9 mouse cellular contexts compared by ENCODE assay signal in the genomic region with DNA sequence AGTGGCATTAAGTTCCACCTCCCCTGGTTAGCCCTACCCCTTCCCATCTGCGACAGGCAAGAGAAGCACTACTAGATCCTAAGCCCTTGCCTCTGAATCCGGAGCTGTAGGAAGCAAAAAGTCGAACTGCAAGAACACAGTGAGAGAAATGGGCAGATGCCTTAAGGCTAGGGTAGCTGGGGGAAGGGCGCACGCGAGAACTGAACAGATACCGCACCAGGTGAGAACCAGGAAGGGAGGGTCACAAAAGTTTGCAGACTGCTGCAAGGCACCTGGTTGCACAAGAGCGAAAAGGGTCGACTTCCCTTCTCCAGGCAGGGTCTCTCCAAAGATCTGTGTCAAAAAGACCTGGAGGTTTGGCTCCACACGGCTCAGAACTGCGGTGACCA. TPM values are rescaled to one million over a fixed set of nuclear protein-coding genes. Genes with fewer than 3 reads are reported as not detected.
DNase-seq lines count a peak whose midpoint lies in the region; ATAC-seq and TF ChIP-seq lines count a peak whose summit lies in the region.
"Had no signal": no experiment of that assay in that cellular context is flagged by ENCODE, and none has a peak within 500 bp of the region (broad histone marks: within the 10 kb centered on the region; RNA-seq: fewer than 3 reads in every experiment).

No protein-coding gene starts in this region.

- no peaks in the 10 kb centered on the region; the same call in 1 of the 2 replicates for H3K4me1 ChIP-seq in testis, adult 2 months (ENCODE audit: control insufficient read depth, insufficient read depth, low read length)
- no peaks in the 10 kb centered on the region for H3K4me1 ChIP-seq in embryonic facial prominence, embryonic 12.5 days
- H3K4me1 ChIP-seq in heart, postnatal 0 days (ENCODE audit: control insufficient read depth, insufficient read depth), result peaks cover 11% of the 10 kb centered on the region; the same call in 1 of the 2 replicates
- peaks cover 5% of the 10 kb centered on the region; the same call in 1 of the 2 replicates for H3K4me1 ChIP-seq in neural tube, embryonic 15.5 days

- H3K27ac ChIP-seq in testis, adult 2 months (ENCODE audit: control insufficient read depth, insufficient read depth, low read depth, low read length), result no peak overlapping the region
- H3K27ac ChIP-seq in embryonic facial prominence, embryonic 12.5 days, result no peak overlapping the region
- peak overlapping the region; percentile 79 for H3K27ac ChIP-seq in heart, postnatal 0 days (ENCODE audit: low read depth)
- H3K27ac ChIP-seq in neural tube, embryonic 15.5 days (replicated peaks), result peak overlapping the region; percentile 90

- TF ChIP-seq CTCF in testis, adult 2 months (IDR thresholded peaks at IDR 0.05; ENCODE audit: control insufficient read depth, insufficient read depth, insufficient replicate concordance, low read depth, low read length), result no peak
- no peak for TF ChIP-seq CTCF in heart, postnatal 0 days (IDR thresholded peaks at IDR 0.05; ENCODE audit: low read depth)

- DNase-seq in testis, postnatal 10 days (ENCODE audit: low spot score), result no peak
- no peak for DNase-seq in heart, postnatal 0 days (ENCODE audit: low spot score)
- peak; percentile 38 to 48 for DNase-seq in left cerebral cortex, postnatal 25 days (ENCODE audit: low spot score in 2 of 2)
- DNase-seq in spleen, postnatal 36 days (ENCODE audit: low spot score in 2 of 2), result no peak
- DNase-seq in urinary bladder, adult 2 months (ENCODE audit: low spot score), result no peak

- peak overlapping the region; percentile 49 for H3K9ac ChIP-seq in embryonic facial prominence, embryonic 12.5 days
- peak overlapping the region; percentile 51 for H3K9ac ChIP-seq in heart, postnatal 0 days (replicated peaks; ENCODE audit: low read depth, low read length)
- H3K9ac ChIP-seq in neural tube, embryonic 15.5 days (replicated peaks), result peak overlapping the region; percentile 76

- peak overlapping the region; percentile 0; the same call in 1 of the 2 replicates for H3K4me3 ChIP-seq in testis, adult 2 months (ENCODE audit: control insufficient read depth, low read depth, low read length)
- peak overlapping the region; percentile 57 for H3K4me3 ChIP-seq in embryonic facial prominence, embryonic 12.5 days
- peak overlapping the region; percentile 63 for H3K4me3 ChIP-seq in heart, postnatal 0 days (ENCODE audit: low read depth, low read length)
- H3K4me3 ChIP-seq in neural tube, embryonic 15.5 days (replicated peaks), result peak overlapping the region; percentile 74

- no peak for ATAC-seq in embryonic facial prominence, embryonic 12.5 days (ENCODE audit: insufficient number of reproducible peaks, insufficient read depth, low FRiP score, low TSS enrichment)
- no peak for ATAC-seq in heart, postnatal 0 days (ENCODE audit: insufficient read depth, low read depth)
- peak; percentile 70 for ATAC-seq in neural tube, embryonic 15.5 days (ENCODE audit: low FRiP score)

- no peaks in the 10 kb centered on the region for H3K9me3 ChIP-seq in embryonic facial prominence, embryonic 12.5 days
- H3K9me3 ChIP-seq in heart, postnatal 0 days (replicated peaks; ENCODE audit: control insufficient read depth, low read length), result no peaks in the 10 kb centered on the region
- no peaks in the 10 kb centered on the region for H3K9me3 ChIP-seq in neural tube, embryonic 15.5 days (replicated peaks)

- no peaks in the 10 kb centered on the region for H3K36me3 ChIP-seq in testis, adult 2 months (ENCODE audit: control insufficient read depth, insufficient read depth, low read length)
- H3K36me3 ChIP-seq in embryonic facial prominence, embryonic 12.5 days, result no peaks in the 10 kb centered on the region
- H3K36me3 ChIP-seq in heart, postnatal 0 days (replicated peaks; ENCODE audit: control insufficient read depth, insufficient read depth, low read length), result 0 out of 2 replicates have a peak, but pooled peaks cover 6% of the 10 kb centered on the region
- no peaks in the 10 kb centered on the region for H3K36me3 ChIP-seq in neural tube, embryonic 15.5 days

- no peak for TF ChIP-seq POLR2A in testis, adult 2 months (IDR thresholded peaks at IDR 0.05; ENCODE audit: control insufficient read depth, low read depth, low read length)

- H3K4me2 ChIP-seq in embryonic facial prominence, embryonic 12.5 days (replicated peaks), result peak overlapping the region; percentile 89
- H3K4me2 ChIP-seq in heart, postnatal 0 days (ENCODE audit: low read depth, low read length), result peak overlapping the region; percentile 88
- H3K4me2 ChIP-seq in neural tube, embryonic 15.5 days, result peak overlapping the region; percentile 92

- intact Hi-C loops in left cerebral cortex, postnatal 25 days (cut with DNase I), result loop anchor here (2.0 kb wide), 1 partner anchor 27 kb away; no protein-coding TSS in a partner anchor

- TF ChIP-seq EP300 in heart, postnatal 0 days (IDR thresholded peaks at IDR 0.05; ENCODE audit: low read depth), result no peak

- no peaks in the 10 kb centered on the region for H3K27me3 ChIP-seq in testis, adult 2 months (ENCODE audit: control insufficient read depth, insufficient read depth, low read length)
- H3K27me3 ChIP-seq in embryonic facial prominence, embryonic 12.5 days, result peaks cover 4% of the 10 kb centered on the region; the same call in 1 of the 2 replicates
- no peaks in the 10 kb centered on the region for H3K27me3 ChIP-seq in heart, postnatal 0 days (ENCODE audit: control insufficient read depth, insufficient read depth, low read length)
- no peaks in the 10 kb centered on the region for H3K27me3 ChIP-seq in neural tube, embryonic 15.5 days (replicated peaks)

- WGBS in embryonic facial prominence, embryonic 12.5 days, result under 1% methylated on average over 11 of the region's 11 CpGs
- WGBS in heart, postnatal 0 days, result under 1% methylated on average over 11 of the region's 11 CpGs
- WGBS in neural tube, embryonic 15.5 days, result 0% methylated on average over 11 of the region's 11 CpGs

RNA-seq across cellular contexts. Expression of a gene that starts 0.7 kb away (rescaled TPM):
- 0.06 and 0.15 TPM in 2 replicates for polyA plus RNA-seq in testis, adult 2 months (2012; rRNA removed)
- polyA plus RNA-seq in embryonic facial prominence, embryonic 12.5 days (2016; fragmentation: Nextera tagmentation; extraction: Ambion mirVana), result 1.8 and 2.1 TPM in 2 replicates
- total RNA-seq in heart, postnatal 0 days (2014; rRNA removed; ENCODE audit: low replicate concordance), result 12.4 and 23.0 TPM in 2 replicates
- 13.2 and 15.0 TPM in 2 replicates for polyA plus RNA-seq in heart, postnatal 0 days (2015; fragmentation: Nextera tagmentation; extraction: Ambion mirVana)
- total RNA-seq in left cerebral cortex, postnatal 25 days (2021), result 10 to 100 TPM; 21.3 to 23.2 TPM
- 25.4 and 29.2 TPM in 2 replicates for polyA plus RNA-seq in neural tube, embryonic 15.5 days (2015; fragmentation: Nextera tagmentation; extraction: Ambion mirVana)
- polyA plus RNA-seq in urinary bladder, adult 2 months (2012; rRNA removed), result 1.5 and 1.7 TPM in 2 replicates
- total RNA-seq: liver, adult 2 months had no signal

Comparison
In these comparisons a context has a peak if more than half of its experiments do, and no peak if none do; other contexts are left out.
1. H3K27ac ChIP-seq: peak in heart, postnatal 0 days (single experiment) and neural tube, embryonic 15.5 days (single experiment); none in testis, adult 2 months (single experiment) and embryonic facial prominence, embryonic 12.5 days (single experiment).
2. H3K4me3 ChIP-seq: peak in every context shown above with its lines; median percentile 74 in neural tube, embryonic 15.5 days; 63 in heart, postnatal 0 days; 57 in embryonic facial prominence, embryonic 12.5 days; 0 in testis, adult 2 months.
3. DNase-seq: peak in left cerebral cortex, postnatal 25 days (2 of 2); none in testis, postnatal 10 days (single experiment), heart, postnatal 0 days (single experiment), spleen, postnatal 36 days (0 of 2) and urinary bladder, adult 2 months (single experiment).
4. Peak in every context shown above with its lines, with median percentiles within 50 percentile points of each other: H3K4me2 ChIP-seq and H3K9ac ChIP-seq.